Mouse (Mus musculus): ENCODE measurements around the gene Smco3.

DNA sequence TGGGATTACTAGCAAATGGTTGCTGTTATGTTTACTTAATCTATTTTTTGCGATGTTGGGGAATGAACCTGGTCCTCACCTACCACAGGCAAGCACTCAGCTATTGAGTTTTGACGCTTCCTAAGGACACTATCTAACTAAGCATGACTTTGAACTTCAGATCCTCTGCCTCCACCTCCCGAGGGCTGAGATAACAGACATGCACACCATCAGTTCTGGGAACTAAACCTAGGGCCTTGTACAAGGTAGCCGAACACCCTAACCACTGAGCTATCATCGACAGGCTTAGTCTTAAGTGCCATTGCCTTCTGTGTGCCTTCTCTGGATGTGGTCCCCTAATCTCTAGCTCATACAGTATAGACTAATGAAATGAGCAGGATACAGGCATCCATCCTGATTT, 30.1 kb upstream of the Smco3 start:
- no peak for TF ChIP-seq TAL1 (IDR thresholded peaks at IDR 0.05; ENCODE audit: low read length)
- TF ChIP-seq MAFK (IDR thresholded peaks at IDR 0.05; ENCODE audit: borderline replicate concordance, low read depth, low read length): no peak
- TF ChIP-seq USF1 (IDR thresholded peaks at IDR 0.05; ENCODE audit: low read depth, low read length): no peak
- TF ChIP-seq POLR2AphosphoS5 (IDR thresholded peaks at IDR 0.05; ENCODE audit: borderline replicate concordance, low read depth, low read length): no peak
- TF ChIP-seq CTCF (IDR thresholded peaks at IDR 0.05 in 2 of 3, conservative IDR thresholded peaks at IDR 0.05 in 1 of 3; ENCODE audit: control insufficient read depth in 1 of 3, insufficient read depth in 1 of 3, low read depth in 2 of 3, low read length in 3 of 3, poor library complexity in 1 of 3, severe bottlenecking in 1 of 3): no peak
- no peak for TF ChIP-seq NELFE (IDR thresholded peaks at IDR 0.05; ENCODE audit: low read depth, low read length)
- no peak for TF ChIP-seq POLR2A (IDR thresholded peaks at IDR 0.05; ENCODE audit: control insufficient read depth in 1 of 2, insufficient read depth in 1 of 2, low read depth in 1 of 2, low read length in 2 of 2, poor library complexity in 1 of 2)
- TF ChIP-seq GATA1 (IDR thresholded peaks at IDR 0.05; ENCODE audit: low read depth, low read length): no peak
- no peak for TF ChIP-seq SIN3A (IDR thresholded peaks at IDR 0.05; ENCODE audit: low read length)
- no peak for TF ChIP-seq CHD1 (IDR thresholded peaks at IDR 0.05; ENCODE audit: low read depth, low read length)
- no peak for TF ChIP-seq MAX (IDR thresholded peaks at IDR 0.05; ENCODE audit: low read length)
- no peak for TF ChIP-seq POLR2AphosphoS2 (IDR thresholded peaks at IDR 0.05; ENCODE audit: low read length)
- TF ChIP-seq ELF1 (IDR thresholded peaks at IDR 0.05; ENCODE audit: low read depth, low read length): no peak
- TF ChIP-seq USF2 (IDR thresholded peaks at IDR 0.05; ENCODE audit: borderline replicate concordance in 1 of 2, insufficient read depth in 1 of 2, low read depth in 1 of 2, low read length in 2 of 2): no peak

Data from MEL (cell line).